Mouse (Mus musculus): ENCODE measurements around the gene Rgl1. TPM values are rescaled to one million over a fixed set of nuclear protein-coding genes. Genes with fewer than 3 reads are reported as not detected.
"Not testable (repeated sequence)": the region's sequence is repeated elsewhere in the genome, so short reads cannot be mapped to it uniquely, and the experiment has no call there.

Rgl1 gene
- polyA plus RNA-seq, 1 experiment, result 7.6 TPM

DNA sequence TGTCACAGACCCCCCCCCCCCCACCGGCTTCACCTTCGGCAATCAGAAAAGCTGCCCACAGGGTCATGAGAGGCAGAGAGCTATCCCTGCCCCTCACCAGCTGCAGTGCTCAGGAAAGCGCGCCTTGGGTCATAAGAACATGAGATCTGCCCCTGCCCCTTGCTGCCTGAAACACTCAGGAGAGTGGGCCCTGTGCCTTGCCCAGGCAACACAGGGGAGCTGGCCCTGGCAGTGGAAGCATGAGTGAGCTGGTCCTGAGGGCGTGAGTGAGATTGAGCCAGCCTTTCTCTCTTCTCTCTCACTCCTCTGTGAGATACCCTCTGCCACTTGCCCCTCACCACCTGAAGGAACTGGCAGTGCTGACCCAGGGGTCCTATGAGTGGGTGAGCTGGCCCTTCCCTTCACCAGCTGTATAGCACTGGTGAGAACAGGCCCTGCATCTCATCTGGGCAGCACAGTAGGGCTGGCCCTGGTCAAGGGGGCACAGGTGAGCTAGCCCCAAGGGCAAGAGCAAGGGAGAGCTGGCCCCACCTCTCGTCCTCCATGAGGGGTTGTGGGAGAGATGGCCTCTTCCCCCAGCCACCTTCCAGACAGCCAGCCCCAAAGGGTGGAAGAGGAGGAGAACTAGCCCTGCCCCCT is 115.2 kb downstream of the Rgl1 start:
- no peaks in the 10 kb centered on the region for H3K36me3 ChIP-seq (ENCODE audit: control insufficient read depth, insufficient read depth)

DNA sequence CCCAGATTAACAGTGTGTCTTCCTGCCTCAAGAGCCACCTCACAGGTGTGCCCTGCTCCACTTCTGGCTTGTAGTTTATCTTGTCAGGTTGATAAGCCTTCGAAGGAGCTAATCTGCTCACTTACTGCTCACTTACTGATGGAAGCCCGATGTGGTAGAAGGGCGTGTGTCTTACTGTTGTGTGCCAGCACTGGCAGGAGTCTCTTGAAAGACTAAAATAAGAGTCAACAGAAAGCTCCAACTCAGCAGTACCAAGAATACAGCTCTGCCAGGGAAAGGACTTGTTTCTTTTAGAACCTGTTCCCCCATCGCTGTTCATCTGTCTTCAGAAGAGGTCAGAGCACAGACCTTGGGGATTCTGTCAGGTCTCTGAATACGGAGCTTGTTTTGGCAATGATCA is 118.1 kb downstream of the Rgl1 start:
- Histone ChIP-seq H3K79me2 (ENCODE audit: control insufficient read depth, insufficient read depth) (no peaks in the 10 kb centered on the region), H3K27me3 (ENCODE audit: control insufficient read depth, insufficient read depth, insufficient read length) (no peaks in the 10 kb centered on the region), H3K4me3 (ENCODE audit: insufficient read depth, poor library complexity, severe bottlenecking) (no peak overlapping the region), H3K79me3 (ENCODE audit: low read depth) (no peaks in the 10 kb centered on the region), H3ac (ENCODE audit: control insufficient read depth, insufficient read length, low read depth) (no peak overlapping the region), H3K36me3 (ENCODE audit: control insufficient read depth, insufficient read depth) (no peaks in the 10 kb centered on the region)
- no peak for TF ChIP-seq CTCF (IDR thresholded peaks at IDR 0.05; ENCODE audit: control insufficient read depth, insufficient read depth, insufficient read length)
- no peak for TF ChIP-seq MYOG (IDR thresholded peaks at IDR 0.05; ENCODE audit: control insufficient read depth, extremely low read depth, insufficient read length)
- TF ChIP-seq MYOD1 (IDR thresholded peaks at IDR 0.05; ENCODE audit: control insufficient read depth, insufficient read length, low read depth), result no peak
- no peak for TF ChIP-seq FOSL1 (IDR thresholded peaks at IDR 0.05; ENCODE audit: insufficient read depth, low read length, poor library complexity, severe bottlenecking)
- no peak for TF ChIP-seq CEBPB (IDR thresholded peaks at IDR 0.05; ENCODE audit: low read depth)
- TF ChIP-seq USF1 (IDR thresholded peaks at IDR 0.05; ENCODE audit: low read depth), result no peak
- no peak for TF ChIP-seq MAX (IDR thresholded peaks at IDR 0.05)

More for the DNA sequence above, 115.2 kb downstream of the Rgl1 start:
- Histone ChIP-seq H3K79me3 (ENCODE audit: low read depth) (no peaks in the 10 kb centered on the region), H3K27me3 (ENCODE audit: control insufficient read depth, insufficient read depth, insufficient read length) (no peaks in the 10 kb centered on the region), H3K79me2 (ENCODE audit: control insufficient read depth, insufficient read depth) (no peaks in the 10 kb centered on the region), H3K4me3 (ENCODE audit: insufficient read depth, poor library complexity, severe bottlenecking) (no peak overlapping the region), H3ac (ENCODE audit: control insufficient read depth, insufficient read length, low read depth) (no peak overlapping the region)
- no peak for TF ChIP-seq CTCF (IDR thresholded peaks at IDR 0.05; ENCODE audit: control insufficient read depth, insufficient read depth, insufficient read length)
- TF ChIP-seq MYOG (IDR thresholded peaks at IDR 0.05; ENCODE audit: control insufficient read depth, extremely low read depth, insufficient read length), result no peak
- TF ChIP-seq MYOD1 (IDR thresholded peaks at IDR 0.05; ENCODE audit: control insufficient read depth, insufficient read length, low read depth), result no peak
- no peak for TF ChIP-seq FOSL1 (IDR thresholded peaks at IDR 0.05; ENCODE audit: insufficient read depth, low read length, poor library complexity, severe bottlenecking)
- no peak for TF ChIP-seq CEBPB (IDR thresholded peaks at IDR 0.05; ENCODE audit: low read depth)
- TF ChIP-seq MAX (IDR thresholded peaks at IDR 0.05), result no peak
- no peak for TF ChIP-seq USF1 (IDR thresholded peaks at IDR 0.05; ENCODE audit: low read depth)

DNA sequence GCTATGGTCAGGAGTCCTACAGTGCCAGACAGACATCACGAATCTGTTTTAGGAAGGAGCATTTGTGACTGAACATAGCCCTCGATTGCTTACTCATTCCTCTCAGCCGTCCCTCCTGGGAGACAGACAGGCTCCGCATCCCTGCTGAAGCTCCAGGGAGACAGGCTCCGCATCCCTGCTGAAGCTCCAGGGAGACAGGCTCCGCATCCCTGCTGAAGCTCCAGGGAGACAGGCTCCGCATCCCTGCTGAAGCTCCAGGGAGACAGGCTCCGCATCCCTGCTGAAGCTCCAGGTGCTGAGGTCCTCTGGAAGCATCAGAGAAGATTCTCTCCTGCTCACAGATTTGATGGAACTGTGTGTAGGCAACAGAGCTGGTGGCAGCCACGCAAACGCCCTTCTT is 123.9 kb downstream of the Rgl1 start:
- not testable (repeated sequence) for H3K79me2 ChIP-seq (ENCODE audit: control insufficient read depth, insufficient read depth); H3K36me3 ChIP-seq (ENCODE audit: control insufficient read depth, insufficient read depth); H3K79me3 ChIP-seq (ENCODE audit: low read depth); H3ac ChIP-seq (ENCODE audit: control insufficient read depth, insufficient read length, low read depth); H3K27me3 ChIP-seq (ENCODE audit: control insufficient read depth, insufficient read depth, insufficient read length); H3K4me3 ChIP-seq (ENCODE audit: insufficient read depth, poor library complexity, severe bottlenecking)

- H3K79me2 ChIP-seq (ENCODE audit: control insufficient read depth, insufficient read depth), result no peaks in the 10 kb centered on the region
- H3K27me3 ChIP-seq (ENCODE audit: control insufficient read depth, insufficient read depth, insufficient read length), result no peaks in the 10 kb centered on the region
- no peaks in the 10 kb centered on the region for H3K36me3 ChIP-seq (ENCODE audit: control insufficient read depth, insufficient read depth)
- no peak overlapping the region for H3ac ChIP-seq (ENCODE audit: control insufficient read depth, insufficient read length, low read depth)
- TF ChIP-seq MYOG (IDR thresholded peaks at IDR 0.05; ENCODE audit: control insufficient read depth, extremely low read depth, insufficient read length) (no peak), MAX (IDR thresholded peaks at IDR 0.05) (no peak), CTCF (IDR thresholded peaks at IDR 0.05; ENCODE audit: control insufficient read depth, insufficient read depth, insufficient read length) (no peak), MYOD1 (IDR thresholded peaks at IDR 0.05; ENCODE audit: control insufficient read depth, insufficient read length, low read depth) (no peak), CEBPB (IDR thresholded peaks at IDR 0.05; ENCODE audit: low read depth) (no peak), USF1 (IDR thresholded peaks at IDR 0.05; ENCODE audit: low read depth) (no peak), FOSL1 (IDR thresholded peaks at IDR 0.05; ENCODE audit: insufficient read depth, low read length, poor library complexity, severe bottlenecking) (no peak)
- H3K79me3 ChIP-seq (ENCODE audit: low read depth), result no peaks in the 10 kb centered on the region
- H3K4me3 ChIP-seq (ENCODE audit: insufficient read depth, poor library complexity, severe bottlenecking), result no peak overlapping the region
These were observed 125.8 kb downstream of the Rgl1 start for GRCm38 (mm10) chr1:152640195-152640981.

GRCm38 (mm10) chr1:152639344-152639743 is 126.8 kb downstream of the Rgl1 start:
- TF ChIP-seq FOSL1 (IDR thresholded peaks at IDR 0.05; ENCODE audit: insufficient read depth, low read length, poor library complexity, severe bottlenecking), result no peak
- no peak for TF ChIP-seq MYOD1 (IDR thresholded peaks at IDR 0.05; ENCODE audit: control insufficient read depth, insufficient read length, low read depth)
- TF ChIP-seq USF1 (IDR thresholded peaks at IDR 0.05; ENCODE audit: low read depth), result no peak
- TF ChIP-seq CEBPB (IDR thresholded peaks at IDR 0.05; ENCODE audit: low read depth), result no peak
- TF ChIP-seq MYOG (IDR thresholded peaks at IDR 0.05; ENCODE audit: control insufficient read depth, extremely low read depth, insufficient read length), result no peak
- TF ChIP-seq CTCF (IDR thresholded peaks at IDR 0.05; ENCODE audit: control insufficient read depth, insufficient read depth, insufficient read length), result no peak
- TF ChIP-seq MAX (IDR thresholded peaks at IDR 0.05), result no peak
- no peak overlapping the region for H3K4me3 ChIP-seq (ENCODE audit: insufficient read depth, poor library complexity, severe bottlenecking)
- H3K36me3 ChIP-seq (ENCODE audit: control insufficient read depth, insufficient read depth), result no peaks in the 10 kb centered on the region
- no peak overlapping the region for H3ac ChIP-seq (ENCODE audit: control insufficient read depth, insufficient read length, low read depth)
- no peaks in the 10 kb centered on the region for H3K27me3 ChIP-seq (ENCODE audit: control insufficient read depth, insufficient read depth, insufficient read length)
- H3K79me2 ChIP-seq (ENCODE audit: control insufficient read depth, insufficient read depth), result no peaks in the 10 kb centered on the region
- H3K79me3 ChIP-seq (ENCODE audit: low read depth), result no peaks in the 10 kb centered on the region
